Mouse (Mus musculus) intestine, embryonic 14.5 days (tissue): ENCODE measurements around the gene Hectd4. TPM values are rescaled to one million over a fixed set of nuclear protein-coding genes. Genes with fewer than 3 reads are reported as not detected.
"Not testable (repeated sequence)": the region's sequence is repeated elsewhere in the genome, so short reads cannot be mapped to it uniquely, and the experiment has no call there.

Experiments
- ATAC-seq: fragments of 200-750 bp; cut with Nextera tagmentation; replicated peaks from 2 replicates; pipeline ENCODE4 v1.8.0; 2017; ENCODE audit warnings: low read depth, moderate number of reproducible peaks, moderate TSS enrichment, moderate library complexity; ENCODE audit not compliant: low FRiP score, low TSS enrichment
- DNase-seq: peaks from one replicate; pipeline ENCODE4 v3.0.0-alpha.2; 2018; ENCODE audit warnings: low spot score
- H3K27ac ChIP-seq: fragments of 300-500 bp; sonication (generic); 2 replicates; pipeline ENCODE4 v1.5.1; 2014; ENCODE audit warnings: low read depth, mild to moderate bottlenecking, control low read depth
- H3K27me3 ChIP-seq: fragments of 300-500 bp; sonication (generic); replicated peaks from 2 replicates; pipeline ENCODE4 v1.6.1; 2014; ENCODE audit warnings: low read length, control low read depth; ENCODE audit not compliant: control insufficient read depth, insufficient read depth
- H3K36me3 ChIP-seq: fragments of 300-500 bp; sonication (generic); 2 replicates; pipeline ENCODE4 v1.6.1; 2014; ENCODE audit warnings: low read length, control low read depth; ENCODE audit not compliant: control insufficient read depth, insufficient read depth
- H3K4me1 ChIP-seq: fragments of 300-500 bp; sonication (generic); replicated peaks from 2 replicates; pipeline ENCODE4 v1.6.1; 2014; ENCODE audit warnings: low read length, control low read depth, mixed read lengths; ENCODE audit not compliant: control insufficient read depth, insufficient read depth
- H3K4me2 ChIP-seq: fragments of 300-500 bp; sonication (generic); 2 replicates; pipeline ENCODE4 v1.6.1; 2014; ENCODE audit warnings: low read length
- H3K4me3 ChIP-seq: fragments of 300-500 bp; sonication (generic); 2 replicates; pipeline ENCODE4 v1.5.1; 2014; ENCODE audit warnings: low read depth, low read length, control low read depth, mixed read lengths
- H3K9ac ChIP-seq: fragments of 300-500 bp; sonication (generic); 2 replicates; pipeline ENCODE4 v1.6.1; 2014; ENCODE audit warnings: mild to moderate bottlenecking, low read length
- H3K9me3 ChIP-seq: fragments of 300-500 bp; sonication (generic); 2 replicates; pipeline ENCODE4 v1.6.1; 2016; ENCODE audit warnings: low read length, control low read depth; ENCODE audit not compliant: control insufficient read depth
- WGBS: fragments of 180-500 bp; shearing (Covaris S2); extraction: QIAGEN DNeasy Blood & Tissue Kit; methylation state at CpG from one replicate; pipeline ENCODE4 v1.1.7; 2014; 5-methylcytosine and 5-hydroxymethylcytosine counted together
- polyA plus RNA-seq: library from polyadenylated mRNA; unstranded; fragments of >200 nt; fragmentation: Nextera tagmentation; extraction: Ambion mirVana; gene quantifications from 2 replicates; pipeline ENCODE4 v1.2.1, GENCODE M21; 2014

The Hectd4 gene
- polyA plus RNA-seq, 1 experiment from 2014 or later = 8.1 TPM

DNA sequence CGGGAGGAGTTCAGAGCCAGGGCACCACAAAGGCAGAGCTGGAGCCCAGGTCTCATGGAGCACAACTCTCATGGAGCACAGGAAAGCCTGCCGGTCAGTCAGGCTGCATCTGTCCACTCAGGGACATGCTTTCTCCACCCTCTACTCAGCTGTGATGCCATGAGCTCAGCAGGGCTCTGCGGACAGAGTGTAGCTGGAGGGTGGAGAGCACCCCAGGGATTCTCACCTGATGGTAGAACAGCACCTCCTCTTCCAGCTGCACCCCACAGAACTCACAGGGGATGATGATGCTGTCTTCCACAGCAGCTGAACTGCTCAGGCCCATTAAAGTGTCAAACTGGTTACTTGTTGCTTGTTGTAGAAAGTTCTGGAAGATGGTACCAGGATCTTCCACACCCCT is 154.8 kb downstream of the Hectd4 start:
- H3K4me1 ChIP-seq = no peaks in the 10 kb centered on the region
- no peak overlapping the region for H3K27ac ChIP-seq
- DNase-seq = no peak
- WGBS = 95% methylated on average over 3 of the region's 3 CpGs
- no peak for ATAC-seq
- no peaks in the 10 kb centered on the region for H3K9me3 ChIP-seq
- no peak overlapping the region for H3K4me2 ChIP-seq
- H3K4me3 ChIP-seq = no peak overlapping the region
- no peak overlapping the region for H3K9ac ChIP-seq
- peaks cover 89% of the 10 kb centered on the region for H3K36me3 ChIP-seq
- no peaks in the 10 kb centered on the region for H3K27me3 ChIP-seq

GRCm38 (mm10) chr5:121376972-121377371 is 157.0 kb downstream of the Hectd4 start:
- not testable (repeated sequence) for H3K4me1 ChIP-seq, H3K4me2 ChIP-seq, H3K27ac ChIP-seq, ATAC-seq, H3K27me3 ChIP-seq, DNase-seq, H3K9ac ChIP-seq, H3K9me3 ChIP-seq, H3K4me3 ChIP-seq
- WGBS = 75% methylated on average over 5 of the region's 5 CpGs
- peaks cover 92% of the 10 kb centered on the region for H3K36me3 ChIP-seq

- ATAC-seq (no peak), DNase-seq (no peak)
- Histone ChIP-seq H3K36me3 (peaks cover 84% of the 10 kb centered on the region), H3K9ac (no peak overlapping the region), H3K4me3 (no peak overlapping the region), H3K4me1 (no peaks in the 10 kb centered on the region), H3K4me2 (no peak overlapping the region), H3K9me3 (no peaks in the 10 kb centered on the region), H3K27ac (no peak overlapping the region), H3K27me3 (no peaks in the 10 kb centered on the region)
- 90% methylated on average over 13 of the region's 13 CpGs for WGBS
Observed at GRCm38 (mm10) chr5:121378678-121379256, 158.7 kb downstream of the Hectd4 start.

GRCm38 (mm10) chr5:121380692-121381091 is 160.7 kb downstream of the Hectd4 start:
- WGBS = 96% methylated on average over 2 of the region's 2 CpGs
- Histone ChIP-seq H3K27ac (no peak overlapping the region), H3K27me3 (no peaks in the 10 kb centered on the region), H3K9me3 (no peaks in the 10 kb centered on the region), H3K4me1 (0 out of 2 replicates have a peak, but pooled peaks cover 6% of the 10 kb centered on the region), H3K4me3 (no peak overlapping the region), H3K36me3 (peaks cover 68% of the 10 kb centered on the region), H3K9ac (no peak overlapping the region), H3K4me2 (no peak overlapping the region)
- DNase-seq (no peak), ATAC-seq (no peak)

- H3K36me3 ChIP-seq = peaks cover 37% of the 10 kb centered on the region
- ATAC-seq (no peak), DNase-seq (no peak)
- peaks cover 18% of the 10 kb centered on the region; the same call in 1 of the 2 replicates for H3K4me1 ChIP-seq
- H3K9me3 ChIP-seq = no peaks in the 10 kb centered on the region
- peak overlapping the region; percentile 59 for H3K4me3 ChIP-seq
- no peaks in the 10 kb centered on the region for H3K27me3 ChIP-seq
- peak overlapping the region; percentile 59 for H3K4me2 ChIP-seq
- H3K27ac ChIP-seq = peak overlapping the region; percentile 80; the same call in 1 of the 2 replicates
- 44% methylated on average over 10 of the region's 10 CpGs for WGBS
- peak overlapping the region; percentile 56 for H3K9ac ChIP-seq
Observed at GRCm38 (mm10) chr5:121383857-121384756, 164.1 kb downstream of the Hectd4 start.

- no peaks in the 10 kb centered on the region for H3K9me3 ChIP-seq
- H3K4me1 ChIP-seq = peaks cover 18% of the 10 kb centered on the region; the same call in 1 of the 2 replicates
- peak overlapping the region; percentile 59 for H3K4me3 ChIP-seq
- peak overlapping the region; percentile 59 for H3K4me2 ChIP-seq
- H3K36me3 ChIP-seq = peaks cover 29% of the 10 kb centered on the region
- 2% methylated on average over 36 of the region's 47 CpGs for whole genome bisulfite sequencing
- ATAC-seq = peak; percentile 75
- peak overlapping the region; percentile 56 for H3K9ac ChIP-seq
- peak overlapping the region; percentile 80 for H3K27ac ChIP-seq
- peak; percentile 91 for DNase-seq
- H3K27me3 ChIP-seq = no peaks in the 10 kb centered on the region
Observed at GRCm38 (mm10) chr5:121384757-121385460, 164.9 kb downstream of the Hectd4 start.

DNA sequence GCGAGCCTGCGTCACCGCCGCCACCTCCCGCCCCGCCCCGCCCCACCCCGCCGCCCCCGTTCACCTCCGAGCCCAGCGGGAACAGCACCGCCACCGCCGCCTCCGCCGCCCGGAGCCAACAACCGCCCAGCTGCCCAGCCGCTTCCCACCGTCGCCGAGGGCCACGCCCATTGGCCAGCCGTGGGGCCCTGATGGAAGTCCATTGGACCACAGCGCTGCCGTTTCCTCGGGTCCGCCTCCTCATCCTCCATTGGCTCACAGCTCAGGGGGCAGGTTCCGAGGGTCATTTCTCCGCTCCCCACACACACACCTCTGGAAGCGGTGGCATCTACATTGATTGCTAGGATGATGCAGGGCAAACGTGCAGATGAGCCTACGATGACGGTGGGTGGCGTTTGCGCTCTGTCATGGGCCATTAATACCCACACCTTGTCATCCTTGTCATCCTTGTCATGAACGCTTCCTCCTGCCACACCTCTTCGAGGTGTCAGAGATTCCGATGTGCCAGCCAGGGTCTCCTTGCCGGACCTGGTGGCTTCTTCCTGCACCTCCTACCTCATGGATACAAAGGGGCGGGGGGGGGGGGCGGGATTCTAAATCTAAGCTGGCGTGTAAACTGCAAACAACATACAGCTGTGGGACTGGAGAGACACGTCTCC is 165.6 kb downstream of the Hectd4 start, which contains the start of gene Trafd1:
Gene Trafd1, minus strand, starts transcription at position 172 of the 659 bp plus-strand sequence.
- Histone ChIP-seq H3K4me3 (peak within 1 kb of the TSS; percentile 59), H3K9me3 (no peaks in the 10 kb centered on the region), H3K27me3 (no peaks in the 10 kb centered on the region), H3K36me3 (peaks cover 22% of the 10 kb centered on the region), H3K4me1 (peaks cover 18% of the 10 kb centered on the region; the same call in 1 of the 2 replicates), H3K4me2 (peak within 1 kb of the TSS; percentile 59), H3K27ac (peak within 1 kb of the TSS; percentile 80), H3K9ac (peak within 1 kb of the TSS; percentile 56)
- peak; percentile 93 for ATAC-seq
- WGBS = under 1% methylated on average over 33 of the region's 45 CpGs
- peak; percentile 92 for DNase-seq
